Mouse (Mus musculus) liver, embryonic 14.5 days (tissue): ENCODE measurements around the gene Scn1b. TPM values are rescaled to one million over a fixed set of nuclear protein-coding genes. Genes with fewer than 3 reads are reported as not detected.

Experiments
- ATAC-seq: fragments of 200-750 bp; cut with Nextera tagmentation; 2 replicates; pipeline ENCODE4 v1.8.0; 2017; ENCODE audit warnings: moderate number of reproducible peaks, mild to moderate bottlenecking, moderate library complexity; ENCODE audit not compliant: insufficient read depth
- DNase-seq, 3 experiments: peaks; one replicate each; pipeline ENCODE4 v3.0.0-alpha.2; 2012 to 2013; ENCODE audit warnings: low read depth in 3 of 3, low spot score in 3 of 3
- H3K27ac ChIP-seq: fragments of 300-500 bp; sonication (generic); 2 replicates; pipeline ENCODE4 v1.5.1; 2014; ENCODE audit warnings: moderate library complexity, mild to moderate bottlenecking, control low read depth, inconsistent platforms
- H3K27me3 ChIP-seq: fragments of 300-500 bp; sonication (generic); 2 replicates; pipeline ENCODE4 v1.6.1; 2014; ENCODE audit warnings: mild to moderate bottlenecking, low read length, moderate library complexity; ENCODE audit not compliant: control insufficient read depth, insufficient read depth
- H3K36me3 ChIP-seq: fragments of 300-500 bp; sonication (generic); replicated peaks from 2 replicates; pipeline ENCODE4 v1.6.1; 2014; ENCODE audit warnings: low read depth; ENCODE audit not compliant: control insufficient read depth, insufficient read depth
- H3K4me1 ChIP-seq, 2 experiments: fragments of 200-500 bp in 1 of 2; fragments of 300-500 bp in 1 of 2; sonication (generic) in 1 of 2; replicated peaks; 2 replicates each; pipeline ENCODE4 v1.6.1; 2012 to 2014; ENCODE audit warnings: antibody characterized with exemption in 1 of 2, inconsistent platforms in 1 of 2, low read length in 1 of 2; ENCODE audit not compliant: control insufficient read depth in 2 of 2, insufficient read depth in 2 of 2
- H3K4me2 ChIP-seq: fragments of 300-500 bp; sonication (generic); 2 replicates; pipeline ENCODE4 v1.6.1; 2014; ENCODE audit warnings: low read depth, mild to moderate bottlenecking, control low read depth, moderate library complexity
- H3K4me3 ChIP-seq, 2 experiments: fragments of 200-500 bp in 1 of 2; fragments of 300-500 bp in 1 of 2; sonication (generic) in 1 of 2; 2 replicates each; pipeline ENCODE4 v1.5.1; 2012 to 2014; ENCODE audit warnings: low read depth in 2 of 2, low read length in 2 of 2, mild to moderate bottlenecking in 2 of 2, control low read depth in 1 of 2, inconsistent platforms in 1 of 2, moderate library complexity in 1 of 2; ENCODE audit not compliant: insufficient read depth in 1 of 2
- H3K9ac ChIP-seq: fragments of 300-500 bp; sonication (generic); replicated peaks from 2 replicates; pipeline ENCODE4 v1.6.1; 2014; ENCODE audit warnings: mild to moderate bottlenecking, control low read depth, moderate library complexity
- H3K9me3 ChIP-seq: fragments of 300-500 bp; sonication (generic); 2 replicates; pipeline ENCODE4 v1.6.1; 2016; ENCODE audit warnings: low read length, mixed read lengths; ENCODE audit not compliant: control insufficient read depth
- CTCF ChIP-seq: IDR thresholded peaks from 2 replicates; pipeline ENCODE4 v1.5.1; 2016; ENCODE audit warnings: antibody characterized with exemption, low read depth, control low read depth
- EP300 ChIP-seq: IDR thresholded peaks from 2 replicates; pipeline ENCODE4 v1.6.1; 2016; ENCODE audit warnings: antibody characterized with exemption, low read depth
- WGBS: fragments of 180-500 bp; shearing (Covaris S2); extraction: QIAGEN DNeasy Blood & Tissue Kit; methylation state at CpG from one replicate; pipeline ENCODE4 v1.1.7; 2014; ENCODE audit not compliant: insufficient replicate concordance; 5-methylcytosine and 5-hydroxymethylcytosine counted together
- polyA plus RNA-seq, 2 experiments: library from polyadenylated mRNA; depleted of rRNA in 1 of 2; stranded (reverse) in 1 of 2; unstranded in 1 of 2; fragments of >200 nt; fragmentation: Nextera tagmentation in 1 of 2; extraction: Ambion mirVana in 1 of 2; gene quantifications; 2 replicates each; pipeline versions ENCODE4 v1.2.1 to v1.2.3; 2012 to 2014

Scn1b gene
- polyA plus RNA-seq, 2 experiments: 0.52 to 1.0 TPM

GRCm38 (mm10) chr7:31084140-31084539, 42.7 kb downstream of the Scn1b start:
- Histone ChIP-seq H3K4me3 (no peak overlapping the region), H3K9me3 (no peaks in the 10 kb centered on the region), H3K9ac (no peak overlapping the region), H3K27me3 (no peaks in the 10 kb centered on the region), H3K36me3 (no peaks in the 10 kb centered on the region), H3K27ac (no peak overlapping the region), H3K4me1 (peaks cover 0 to 7% of the 10 kb centered on the region in 2 experiments; a peak in 1 of 4 replicates), H3K4me2 (no peak overlapping the region)
- TF ChIP-seq EP300 (no peak), CTCF (no peak)
- DNase-seq: no peak
- 56% methylated on average over 9 of the region's 9 CpGs for WGBS
- ATAC-seq: no peak

GRCm38 (mm10) chr7:31082831-31083588, 43.8 kb downstream of the Scn1b start:
- Histone ChIP-seq H3K4me2 (no peak overlapping the region), H3K27ac (no peak overlapping the region), H3K27me3 (no peaks in the 10 kb centered on the region), H3K9me3 (no peaks in the 10 kb centered on the region), H3K4me3 (no peak overlapping the region), H3K36me3 (no peaks in the 10 kb centered on the region), H3K9ac (no peak overlapping the region), H3K4me1 (peaks cover 0 to 7% of the 10 kb centered on the region in 2 experiments; a peak in 1 of 4 replicates)
- WGBS: 57% methylated on average over 14 of the region's 14 CpGs
- ATAC-seq: no peak
- DNase-seq: no peak
- TF ChIP-seq EP300 (no peak), CTCF (no peak)

- TF ChIP-seq CTCF: no peak
- TF ChIP-seq EP300: no peak
- no peak overlapping the region for H3K4me2 ChIP-seq
- no peaks in the 10 kb centered on the region for H3K27me3 ChIP-seq
- no peak for ATAC-seq
- H3K4me1 ChIP-seq: peaks cover 0 to 7% of the 10 kb centered on the region in 2 experiments; a peak in 1 of 4 replicates
- H3K9me3 ChIP-seq: no peaks in the 10 kb centered on the region
- H3K27ac ChIP-seq: no peak overlapping the region
- no peak for DNase-seq
- no peak overlapping the region for H3K9ac ChIP-seq
- no peaks in the 10 kb centered on the region for H3K36me3 ChIP-seq
- no peak overlapping the region for H3K4me3 ChIP-seq
Measured at GRCm38 (mm10) chr7:31082106-31082505, 44.7 kb downstream of the Scn1b start.

GRCm38 (mm10) chr7:31081106-31081505, 45.7 kb downstream of the Scn1b start:
- ATAC-seq (no peak), DNase-seq (no peak)
- TF ChIP-seq EP300: no peak
- Histone ChIP-seq H3K4me2 (no peak overlapping the region), H3K4me3 (no peak overlapping the region), H3K9me3 (no peaks in the 10 kb centered on the region), H3K27ac (no peak overlapping the region), H3K27me3 (no peaks in the 10 kb centered on the region), H3K4me1 (peaks cover 0 to 7% of the 10 kb centered on the region in 2 experiments; a peak in 1 of 4 replicates), H3K36me3 (no peaks in the 10 kb centered on the region), H3K9ac (no peak overlapping the region)
- 41% methylated on average over 1 of the region's 1 CpGs for WGBS

GRCm38 (mm10) chr7:31080611-31081010, 46.2 kb downstream of the Scn1b start:
- WGBS: 49% methylated on average over 3 of the region's 3 CpGs
- H3K9ac ChIP-seq: no peak overlapping the region
- no peaks in the 10 kb centered on the region for H3K9me3 ChIP-seq
- no peaks in the 10 kb centered on the region for H3K36me3 ChIP-seq
- H3K27ac ChIP-seq: no peak overlapping the region
- no peak for TF ChIP-seq CTCF
- TF ChIP-seq EP300: no peak
- DNase-seq (no peak), ATAC-seq (no peak)
- H3K27me3 ChIP-seq: no peaks in the 10 kb centered on the region
- peaks cover 0 to 7% of the 10 kb centered on the region in 2 experiments; a peak in 1 of 4 replicates for H3K4me1 ChIP-seq
- no peak overlapping the region for H3K4me3 ChIP-seq
- no peak overlapping the region for H3K4me2 ChIP-seq
